Mouse (Mus musculus) kidney, postnatal 0 days (tissue): ENCODE results near the gene Rasgef1b. TPM values are rescaled to one million over a fixed set of nuclear protein-coding genes. Genes with fewer than 3 reads are reported as not detected.

Experiments
- ATAC-seq: fragments of 200-750 bp; cut with Nextera tagmentation; replicated peaks from 2 replicates; pipeline ENCODE4 v1.8.0; 2017; ENCODE audit warnings: low read depth, moderate number of reproducible peaks, moderate TSS enrichment, moderate library complexity; ENCODE audit not compliant: low FRiP score
- DNase-seq: peaks from one replicate; pipeline ENCODE4 v3.0.0-alpha.2; 2016; ENCODE audit warnings: low spot score
- H3K27ac ChIP-seq: fragments of 300-500 bp; sonication (generic); 2 replicates; pipeline ENCODE4 v1.5.1; 2014; ENCODE audit warnings: mild to moderate bottlenecking
- H3K27me3 ChIP-seq: fragments of 300-500 bp; sonication (generic); 2 replicates; pipeline ENCODE4 v1.6.1; 2014; ENCODE audit warnings: low read length, mixed read lengths; ENCODE audit not compliant: insufficient read depth
- H3K36me3 ChIP-seq: fragments of 300-500 bp; sonication (generic); 2 replicates; pipeline ENCODE4 v1.6.1; 2014; ENCODE audit warnings: low read length, mixed read lengths; ENCODE audit not compliant: insufficient read depth
- H3K4me1 ChIP-seq: fragments of 300-500 bp; sonication (generic); replicated peaks from 2 replicates; pipeline ENCODE4 v1.6.1; 2014; ENCODE audit warnings: antibody characterized with exemption, low read length, mixed read lengths; ENCODE audit not compliant: insufficient read depth
- H3K4me2 ChIP-seq: fragments of 300-500 bp; sonication (generic); 2 replicates; pipeline ENCODE4 v1.6.1; 2014; ENCODE audit warnings: mild to moderate bottlenecking, low read length, moderate library complexity, mixed read lengths
- H3K4me3 ChIP-seq: fragments of 300-500 bp; sonication (generic); replicated peaks from 2 replicates; pipeline ENCODE4 v1.5.1; 2014; ENCODE audit warnings: low read depth, low read length
- H3K9ac ChIP-seq: fragments of 300-500 bp; sonication (generic); 2 replicates; pipeline ENCODE4 v1.6.1; 2014; ENCODE audit warnings: low read depth, low read length
- H3K9me3 ChIP-seq: fragments of 300-500 bp; sonication (generic); replicated peaks from 2 replicates; pipeline ENCODE4 v1.6.1; 2016; ENCODE audit warnings: low read length, inconsistent platforms, mixed read lengths
- CTCF ChIP-seq: IDR thresholded peaks from 2 replicates; pipeline ENCODE4 v1.5.1; 2016; ENCODE audit warnings: antibody characterized with exemption, low read depth, mild to moderate bottlenecking, moderate library complexity
- WGBS: fragments of 180-500 bp; shearing (Covaris S2); extraction: QIAGEN DNeasy Blood & Tissue Kit; methylation state at CpG from one replicate; pipeline ENCODE4 v1.1.7; 2014; 5-methylcytosine and 5-hydroxymethylcytosine counted together
- polyA plus RNA-seq: library from polyadenylated mRNA; unstranded; fragments of >200 nt; fragmentation: Nextera tagmentation; extraction: Ambion mirVana; gene quantifications from 2 replicates; pipeline ENCODE4 v1.2.1, GENCODE M21; 2015

Gene Rasgef1b
- polyA plus RNA-seq, 1 experiment from 2014 or later: 7.3 TPM

DNA sequence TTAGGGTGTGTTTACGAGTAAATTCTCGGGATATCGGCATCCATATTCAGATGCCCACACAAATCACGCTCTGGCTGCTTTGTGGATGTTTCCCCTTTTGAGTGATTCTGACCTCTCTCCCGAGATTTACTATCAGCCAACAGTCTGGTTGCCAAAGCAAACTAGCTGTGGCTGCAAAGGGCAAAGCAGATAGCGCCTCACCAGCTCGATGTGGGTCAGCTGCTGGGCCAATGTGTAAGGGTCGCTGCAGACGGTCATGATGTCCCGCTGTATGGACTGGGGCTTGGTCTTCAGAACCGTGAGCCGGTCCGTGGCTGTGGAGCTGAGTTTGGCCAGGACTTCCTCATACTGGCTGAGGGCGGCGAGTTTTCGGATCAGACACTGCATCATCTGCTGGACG is 494.6 kb downstream of the Rasgef1b start:
- no peak overlapping the region for H3K4me3 ChIP-seq
- 0 out of 2 replicates have a peak, but pooled peaks cover 13% of the 10 kb centered on the region for H3K36me3 ChIP-seq
- ATAC-seq: no peak
- H3K4me2 ChIP-seq: no peak overlapping the region
- no peak for TF ChIP-seq CTCF
- no peak overlapping the region for H3K27ac ChIP-seq
- no peaks in the 10 kb centered on the region for H3K9me3 ChIP-seq
- WGBS: 77% methylated on average over 17 of the region's 17 CpGs
- H3K9ac ChIP-seq: no peak overlapping the region
- H3K4me1 ChIP-seq: no peaks in the 10 kb centered on the region
- H3K27me3 ChIP-seq: no peaks in the 10 kb centered on the region
- DNase-seq: no peak

GRCm38 (mm10) chr5:99233176-99233575 is 495.7 kb downstream of the Rasgef1b start:
- 0 out of 2 replicates have a peak, but pooled peaks cover 19% of the 10 kb centered on the region for H3K36me3 ChIP-seq
- no peak for TF ChIP-seq CTCF
- H3K27ac ChIP-seq: no peak overlapping the region
- 57% methylated on average over 3 of the region's 3 CpGs for WGBS
- H3K27me3 ChIP-seq: no peaks in the 10 kb centered on the region
- no peak for DNase-seq
- H3K4me3 ChIP-seq: no peak overlapping the region
- H3K9me3 ChIP-seq: no peaks in the 10 kb centered on the region
- H3K4me1 ChIP-seq: no peaks in the 10 kb centered on the region
- no peak overlapping the region for H3K9ac ChIP-seq
- H3K4me2 ChIP-seq: no peak overlapping the region
- no peak for ATAC-seq

DNA sequence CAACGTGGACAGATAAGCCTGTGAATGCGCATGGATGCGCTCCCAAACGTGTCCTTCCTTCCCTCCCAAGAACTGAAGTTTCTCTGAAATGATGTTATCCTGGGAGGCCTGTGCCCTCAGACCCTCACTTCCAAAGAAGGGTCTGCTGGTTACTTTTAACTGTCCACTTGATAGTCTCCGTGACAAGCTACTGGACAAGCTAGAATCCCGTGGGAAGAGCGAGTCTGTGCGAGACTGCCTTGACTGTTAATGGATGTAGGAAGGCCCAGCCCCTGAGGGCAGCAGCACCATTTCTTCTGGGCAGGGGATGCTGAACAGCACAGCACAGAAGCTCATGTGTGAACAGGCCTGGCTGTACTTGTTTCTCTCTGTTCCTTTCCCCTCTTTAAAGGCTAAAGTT is 496.5 kb downstream of the Rasgef1b start:
- Histone ChIP-seq H3K36me3 (peaks cover 22% of the 10 kb centered on the region; the same call in 1 of the 2 replicates), H3K27ac (no peak overlapping the region), H3K4me2 (no peak overlapping the region), H3K9me3 (no peaks in the 10 kb centered on the region), H3K27me3 (no peaks in the 10 kb centered on the region), H3K4me1 (no peaks in the 10 kb centered on the region), H3K9ac (no peak overlapping the region), H3K4me3 (no peak overlapping the region)
- WGBS: 90% methylated on average over 8 of the region's 8 CpGs
- ATAC-seq: no peak
- TF ChIP-seq CTCF: no peak
- DNase-seq: no peak

DNA sequence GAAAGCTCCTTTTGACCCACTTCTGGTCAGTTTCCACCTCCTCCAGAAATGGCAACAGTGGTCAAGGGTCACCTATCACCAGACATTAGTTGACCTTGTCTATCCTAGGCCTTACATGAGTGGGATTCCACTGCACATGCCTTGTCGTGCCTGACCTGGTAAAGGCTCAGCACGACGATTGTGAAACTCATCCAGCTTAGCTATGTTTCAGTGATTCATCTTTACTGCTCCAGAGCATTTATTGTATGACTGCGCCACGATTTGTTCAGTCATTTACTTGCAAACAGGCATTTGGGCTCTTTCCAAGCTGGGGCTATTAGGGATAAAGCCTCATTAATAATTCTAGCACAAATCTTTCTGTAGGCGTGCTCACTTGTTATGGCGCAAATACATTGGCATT is 498.4 kb downstream of the Rasgef1b start:
- ATAC-seq (no peak), DNase-seq (no peak)
- TF ChIP-seq CTCF: no peak
- Histone ChIP-seq H3K4me2 (no peak overlapping the region), H3K4me1 (no peaks in the 10 kb centered on the region), H3K36me3 (peaks cover 26% of the 10 kb centered on the region; the same call in 1 of the 2 replicates), H3K9ac (no peak overlapping the region), H3K27me3 (no peaks in the 10 kb centered on the region), H3K27ac (no peak overlapping the region), H3K9me3 (no peaks in the 10 kb centered on the region), H3K4me3 (no peak overlapping the region)
- WGBS: 76% methylated on average over 7 of the region's 7 CpGs

DNA sequence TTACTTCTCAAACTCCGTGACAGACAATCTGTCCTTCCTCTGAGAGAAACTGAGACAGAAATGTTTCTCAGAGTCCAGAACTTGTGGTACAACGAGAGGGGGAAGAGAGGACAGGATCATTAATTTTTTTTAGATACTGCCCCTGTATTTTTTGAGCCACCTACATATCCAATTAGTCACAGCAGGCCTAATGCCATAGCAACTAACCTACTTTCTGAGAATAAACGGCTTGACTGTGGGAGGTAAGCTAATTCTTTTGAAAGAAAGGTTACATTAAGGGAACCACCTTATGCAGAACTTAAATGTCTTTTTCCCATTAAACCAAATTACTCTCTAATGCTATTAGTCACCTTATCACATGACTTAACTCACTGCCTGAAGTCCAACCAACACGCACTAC is 501.5 kb downstream of the Rasgef1b start:
- Histone ChIP-seq H3K9ac (no peak overlapping the region), H3K27me3 (no peaks in the 10 kb centered on the region), H3K4me3 (no peak overlapping the region), H3K36me3 (peaks cover 19% of the 10 kb centered on the region; the same call in 1 of the 2 replicates), H3K4me2 (no peak overlapping the region), H3K9me3 (no peaks in the 10 kb centered on the region), H3K4me1 (0 out of 2 replicates have a peak, but pooled peaks cover 5% of the 10 kb centered on the region), H3K27ac (no peak overlapping the region)
- DNase-seq: no peak
- WGBS: 72% methylated on average over 4 of the region's 4 CpGs
- ATAC-seq: no peak
- no peak for TF ChIP-seq CTCF

GRCm38 (mm10) chr5:99224571-99225011 is 504.3 kb downstream of the Rasgef1b start:
- Histone ChIP-seq H3K9me3 (no peaks in the 10 kb centered on the region), H3K9ac (no peak overlapping the region), H3K4me3 (no peak overlapping the region), H3K4me1 (0 out of 2 replicates have a peak, but pooled peaks cover 5% of the 10 kb centered on the region), H3K27me3 (no peaks in the 10 kb centered on the region), H3K36me3 (peaks cover 23% of the 10 kb centered on the region), H3K27ac (0 out of 2 replicates have a peak overlapping the region, but pooled peaks have one; percentile 44), H3K4me2 (no peak overlapping the region)
- WGBS: 26% methylated on average over 5 of the region's 5 CpGs
- DNase-seq: peak; percentile 47
- no peak for TF ChIP-seq CTCF
- ATAC-seq: no peak; the same call in 1 of the 2 replicates
